In the genomic region with DNA sequence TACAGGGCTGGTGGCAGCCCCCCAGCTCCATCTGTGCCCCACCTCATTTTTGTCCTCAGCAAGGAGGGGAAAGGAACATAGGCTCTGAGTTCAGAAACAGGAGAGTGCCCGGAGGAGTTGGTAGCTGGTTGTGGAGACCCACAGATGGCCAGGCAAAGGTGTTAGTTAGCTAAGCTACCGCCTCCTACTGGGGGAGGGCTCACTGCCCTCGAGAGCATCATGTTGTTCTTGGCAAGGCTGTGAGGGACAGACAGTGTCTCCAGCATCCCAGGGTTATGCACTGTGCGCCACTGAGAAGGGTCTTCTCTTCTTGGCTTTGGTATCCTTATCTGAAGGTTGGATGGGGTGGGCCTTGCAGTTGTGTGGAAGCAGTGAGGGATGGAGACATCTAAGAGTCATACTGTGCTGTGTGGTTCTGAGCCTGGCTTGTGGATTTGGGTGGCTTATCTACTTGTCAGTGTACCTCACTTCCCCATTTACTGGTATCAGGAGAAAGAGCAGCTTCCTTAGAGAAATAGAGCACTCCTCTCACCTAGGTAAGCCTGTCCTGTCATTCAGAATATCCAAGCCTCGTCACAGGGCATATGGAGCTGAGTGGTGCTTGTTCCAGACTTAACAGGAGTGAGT, we compare ENCODE assay signal across 9 mouse cellular contexts.
A peak's percentile ranks its signal among the peaks of the same experiment; 100 is the strongest.
DNase-seq lines count a peak whose midpoint lies in the region; ATAC-seq lines count a peak whose summit lies in the region.
"Had no signal": no experiment of that assay in that cellular context is flagged by ENCODE, and none has a peak within 500 bp of the region (broad histone marks: within the 10 kb centered on the region; RNA-seq: fewer than 3 reads in every experiment).

No protein-coding gene starts in this region.

- no peak overlapping the region for H3K27ac ChIP-seq in kidney, embryonic 14.5 days (ENCODE audit: low read depth, low read length)
- 0 out of 2 replicates have a peak overlapping the region, but pooled peaks have one; percentile 90 for H3K27ac ChIP-seq in limb, embryonic 12.5 days
- H3K27ac ChIP-seq: midbrain, embryonic 15.5 days had no signal

- ATAC-seq in kidney, embryonic 14.5 days (ENCODE audit: low FRiP score, low TSS enrichment) = no peak
- ATAC-seq in limb, embryonic 12.5 days (ENCODE audit: insufficient number of reproducible peaks, insufficient read depth, low FRiP score, low TSS enrichment, low read depth) = no peak
- ATAC-seq: midbrain, embryonic 15.5 days had no signal

- H3K4me1 ChIP-seq in kidney, embryonic 14.5 days (ENCODE audit: control insufficient read depth, insufficient read depth, low read length) = peaks cover 67% of the 10 kb centered on the region
- H3K4me1 ChIP-seq in limb, embryonic 12.5 days (replicated peaks) = peaks cover 79% of the 10 kb centered on the region

- DNase-seq in kidney, postnatal 25 days = no peak
- peak; percentile 86 for DNase-seq in cerebellum, adult 11 months
- peak; percentile 86 to 88 for DNase-seq in cerebellum, postnatal 36 days
- no peak for DNase-seq in spleen, postnatal 10 days (ENCODE audit: low spot score in 2 of 2)
- DNase-seq in urinary bladder, postnatal 4 days (ENCODE audit: low spot score in 2 of 2) = no peak
- no peak for DNase-seq in adipocyte (ENCODE audit: low spot score)

- WGBS in kidney, embryonic 14.5 days = 43% methylated on average over 5 of the region's 5 CpGs
- WGBS in limb, embryonic 12.5 days = 49% methylated on average over 5 of the region's 5 CpGs

- H3K9me3 ChIP-seq in kidney, embryonic 14.5 days (ENCODE audit: control insufficient read depth, low read length) = no peaks in the 10 kb centered on the region
- no peaks in the 10 kb centered on the region for H3K9me3 ChIP-seq in limb, embryonic 12.5 days
- H3K9me3 ChIP-seq: midbrain, embryonic 15.5 days had no signal

- H3K9ac ChIP-seq in kidney, embryonic 14.5 days (ENCODE audit: low read depth, low read length) = no peak overlapping the region
- peak overlapping the region; percentile 94; the same call in 1 of the 2 replicates for H3K9ac ChIP-seq in limb, embryonic 12.5 days (replicated peaks)
- H3K9ac ChIP-seq: midbrain, embryonic 15.5 days had no signal

- no peak overlapping the region; the same call in 1 of the 2 replicates for H3K4me3 ChIP-seq in kidney, embryonic 14.5 days (ENCODE audit: low read length)
- H3K4me3 ChIP-seq in limb, embryonic 12.5 days (replicated peaks) = peak overlapping the region; percentile 88; the same call in 1 of the 2 replicates
- H3K4me3 ChIP-seq: midbrain, embryonic 15.5 days had no signal

- no peaks in the 10 kb centered on the region for H3K27me3 ChIP-seq in kidney, embryonic 14.5 days (ENCODE audit: control insufficient read depth, insufficient read depth, low read length)
- H3K27me3 ChIP-seq in limb, embryonic 12.5 days = no peaks in the 10 kb centered on the region
- H3K27me3 ChIP-seq: midbrain, embryonic 15.5 days had no signal

- no peaks in the 10 kb centered on the region for H3K36me3 ChIP-seq in kidney, embryonic 14.5 days (ENCODE audit: control insufficient read depth, insufficient read depth, low read length)
- H3K36me3 ChIP-seq in limb, embryonic 12.5 days = peaks cover 25% of the 10 kb centered on the region
- H3K36me3 ChIP-seq: midbrain, embryonic 15.5 days had no signal

- H3K4me2 ChIP-seq in kidney, embryonic 14.5 days (replicated peaks; ENCODE audit: low read depth, low read length) = peak overlapping the region; percentile 72
- peak overlapping the region; percentile 86 for H3K4me2 ChIP-seq in limb, embryonic 12.5 days
- H3K4me2 ChIP-seq: midbrain, embryonic 15.5 days had no signal

Comparison
In these comparisons a context has a peak if more than half of its experiments do, and no peak if none do; other contexts are left out.
1. DNase-seq: peak in cerebellum, adult 11 months (single experiment) and cerebellum, postnatal 36 days (2 of 2); none in kidney, postnatal 25 days (0 of 2), spleen, postnatal 10 days (0 of 2), urinary bladder, postnatal 4 days (0 of 2) and adipocyte (single experiment).